16 mouse cellular contexts compared by ENCODE assay signal in genomic region chr7:70103680-70104079, GRCm38 (mm10).
A peak's percentile ranks its signal among the peaks of the same experiment; 100 is the strongest.
DNase-seq lines count a peak whose midpoint lies in the region; ATAC-seq and TF ChIP-seq lines count a peak whose summit lies in the region.
"Had no signal": no experiment of that assay in that cellular context is flagged by ENCODE, and none has a peak within 500 bp of the region (broad histone marks: within the 10 kb centered on the region; RNA-seq: fewer than 3 reads in every experiment).

No protein-coding gene starts in this region.

- H3K9me3 ChIP-seq in forebrain, embryonic 12.5 days: no peaks in the 10 kb centered on the region
- no peaks in the 10 kb centered on the region for H3K9me3 ChIP-seq in forebrain, embryonic 16.5 days (ENCODE audit: control insufficient read depth, low read length)
- no peaks in the 10 kb centered on the region for H3K9me3 ChIP-seq in hindbrain, postnatal 0 days (ENCODE audit: low read length)
- H3K9me3 ChIP-seq in neural tube, embryonic 13.5 days: no peaks in the 10 kb centered on the region
- H3K9me3 ChIP-seq: limb, embryonic 10.5 days had no signal

- H3K27me3 ChIP-seq in forebrain, embryonic 12.5 days: peaks cover 17% of the 10 kb centered on the region
- no peaks in the 10 kb centered on the region; the same call in 1 of the 2 replicates for H3K27me3 ChIP-seq in forebrain, embryonic 16.5 days (replicated peaks; ENCODE audit: control insufficient read depth, insufficient read depth, low read length)
- H3K27me3 ChIP-seq in hindbrain, postnatal 0 days (ENCODE audit: insufficient read depth, low read length): no peaks in the 10 kb centered on the region
- H3K27me3 ChIP-seq in neural tube, embryonic 13.5 days: peaks cover 41% of the 10 kb centered on the region

- peak; percentile 55 for ATAC-seq in forebrain, embryonic 12.5 days (ENCODE audit: low FRiP score)
- ATAC-seq in forebrain, embryonic 16.5 days: peak; percentile 67
- ATAC-seq in hindbrain, postnatal 0 days: no peak
- peak; percentile 80 for ATAC-seq in neural tube, embryonic 13.5 days (ENCODE audit: low read depth)
- ATAC-seq: intestine, postnatal 0 days had no signal

- peaks cover 24% of the 10 kb centered on the region for H3K4me1 ChIP-seq in forebrain, embryonic 12.5 days
- H3K4me1 ChIP-seq in forebrain, embryonic 16.5 days (replicated peaks; ENCODE audit: control insufficient read depth, insufficient read depth, low read length): peaks cover 12% of the 10 kb centered on the region
- no peaks in the 10 kb centered on the region for H3K4me1 ChIP-seq in hindbrain, postnatal 0 days (ENCODE audit: insufficient read depth, low read length)
- H3K4me1 ChIP-seq in neural tube, embryonic 13.5 days (replicated peaks): peaks cover 18% of the 10 kb centered on the region

- 33% methylated on average over 5 of the region's 5 CpGs for WGBS in forebrain, embryonic 12.5 days
- 17% methylated on average over 5 of the region's 5 CpGs for WGBS in forebrain, embryonic 16.5 days
- WGBS in hindbrain, postnatal 0 days: 41% methylated on average over 5 of the region's 5 CpGs
- WGBS in neural tube, embryonic 13.5 days: 33% methylated on average over 5 of the region's 5 CpGs

- no peak for TF ChIP-seq CTCF in hindbrain, postnatal 0 days (IDR thresholded peaks at IDR 0.05; ENCODE audit: low read depth)

- no peak overlapping the region for H3K4me3 ChIP-seq in forebrain, embryonic 12.5 days (replicated peaks)
- no peak overlapping the region for H3K4me3 ChIP-seq in forebrain, embryonic 16.5 days (replicated peaks; ENCODE audit: low read length)
- H3K4me3 ChIP-seq in hindbrain, postnatal 0 days (ENCODE audit: low read length): no peak overlapping the region
- H3K4me3 ChIP-seq in neural tube, embryonic 13.5 days: no peak overlapping the region
- H3K4me3 ChIP-seq: limb, embryonic 10.5 days had no signal

- peak overlapping the region; percentile 10; the same call in 1 of the 2 replicates for H3K4me2 ChIP-seq in forebrain, embryonic 12.5 days
- 0 out of 2 replicates have a peak overlapping the region, but pooled peaks have one; percentile 16 for H3K4me2 ChIP-seq in forebrain, embryonic 16.5 days (ENCODE audit: low read length)
- 0 out of 2 replicates have a peak overlapping the region, but pooled peaks have one; percentile 7 for H3K4me2 ChIP-seq in hindbrain, postnatal 0 days (ENCODE audit: low read depth, low read length)
- peak overlapping the region; percentile 17; the same call in 1 of the 2 replicates for H3K4me2 ChIP-seq in neural tube, embryonic 13.5 days

- peak; percentile 19 for DNase-seq in hindbrain, postnatal 0 days (ENCODE audit: low spot score)
- DNase-seq in spleen, adult 12 weeks (ENCODE audit: low spot score): no peak
- DNase-seq in right cerebral cortex, adult 18-20 months: no peak
- DNase-seq in kidney, postnatal 36 days: no peak
- DNase-seq: cerebellum, adult 8-10 months; gastrocnemius, postnatal 25 days; kidney, postnatal 10 days; layer of hippocampus, adult 9-11 months; lung, adult 18-20 months; lung, postnatal 14 days; thymus, postnatal 25 days had no signal

- no peaks in the 10 kb centered on the region for H3K36me3 ChIP-seq in forebrain, embryonic 12.5 days (replicated peaks)
- H3K36me3 ChIP-seq in forebrain, embryonic 16.5 days (ENCODE audit: control insufficient read depth, insufficient read depth): no peaks in the 10 kb centered on the region
- H3K36me3 ChIP-seq in hindbrain, postnatal 0 days (ENCODE audit: insufficient read depth, low read length): no peaks in the 10 kb centered on the region
- H3K36me3 ChIP-seq in neural tube, embryonic 13.5 days: no peaks in the 10 kb centered on the region
- H3K36me3 ChIP-seq: limb, embryonic 10.5 days had no signal

- H3K27ac ChIP-seq in forebrain, embryonic 12.5 days: peak overlapping the region; percentile 63
- peak overlapping the region; percentile 41 for H3K27ac ChIP-seq in forebrain, embryonic 16.5 days (ENCODE audit: low read length)
- H3K27ac ChIP-seq in hindbrain, postnatal 0 days: no peak overlapping the region
- peak overlapping the region; percentile 53 for H3K27ac ChIP-seq in neural tube, embryonic 13.5 days (replicated peaks)
- H3K27ac ChIP-seq: limb, embryonic 10.5 days had no signal

- H3K9ac ChIP-seq in forebrain, embryonic 12.5 days: no peak overlapping the region
- no peak overlapping the region for H3K9ac ChIP-seq in forebrain, embryonic 16.5 days (replicated peaks; ENCODE audit: low read depth, low read length)
- no peak overlapping the region for H3K9ac ChIP-seq in hindbrain, postnatal 0 days (replicated peaks; ENCODE audit: low read length)
- no peak overlapping the region for H3K9ac ChIP-seq in neural tube, embryonic 13.5 days
